Mouse (Mus musculus) heart, adult 2 months (tissue): ENCODE data around the gene Naa15. TPM values are rescaled to one million over a fixed set of nuclear protein-coding genes. Genes with fewer than 3 reads are reported as not detected.

Experiments used
- DNase-seq, 2 experiments: peaks; one replicate each; pipeline ENCODE4 v3.0.0; 2021
- H3K27ac ChIP-seq: fragments of 200-600 bp; 2 replicates; pipeline ENCODE4 v1.8.1; 2022
- H3K27me3 ChIP-seq: fragments of 200-500 bp; 2 replicates; pipeline ENCODE4 v1.6.1; 2012; ENCODE audit warnings: mild to moderate bottlenecking, low read length, inconsistent platforms, mixed read lengths; ENCODE audit not compliant: control insufficient read depth, insufficient read depth
- H3K36me3 ChIP-seq: fragments of 200-500 bp; 2 replicates; pipeline ENCODE4 v1.6.1; 2012; ENCODE audit warnings: low read length, inconsistent platforms; ENCODE audit not compliant: control insufficient read depth, insufficient read depth
- H3K4me1 ChIP-seq: fragments of 200-500 bp; 2 replicates; pipeline ENCODE4 v1.6.1; 2011; ENCODE audit warnings: low read length; ENCODE audit not compliant: control insufficient read depth, insufficient read depth
- H3K4me3 ChIP-seq: fragments of 200-600 bp; 2 replicates; pipeline ENCODE4 v1.8.1; 2022
- H3K79me2 ChIP-seq: fragments of 200-500 bp; replicated peaks from 2 replicates; pipeline ENCODE4 v1.6.1; 2012; ENCODE audit warnings: mild to moderate bottlenecking, inconsistent platforms, low read length, moderate library complexity, mixed read lengths; ENCODE audit not compliant: control insufficient read depth, insufficient read depth
- H3K9ac ChIP-seq: fragments of 200-500 bp; 2 replicates; pipeline ENCODE4 v1.6.1; 2012; ENCODE audit warnings: low read depth, mild to moderate bottlenecking, control low read depth, inconsistent platforms, low read length, mixed read lengths
- CTCF ChIP-seq: fragments of 200-600 bp; IDR thresholded peaks from 2 replicates; pipeline ENCODE4 v1.8.1; 2022; ENCODE audit warnings: antibody characterized with exemption, mild to moderate bottlenecking, moderate library complexity
- EP300 ChIP-seq: fragments of 200-500 bp; IDR thresholded peaks from 2 replicates; pipeline ENCODE4 v1.6.1; 2011; ENCODE audit warnings: low read depth, low read length, control low read depth; ENCODE audit not compliant: insufficient read depth
- POLR2A ChIP-seq: fragments of 200-500 bp; IDR thresholded peaks from 2 replicates; pipeline ENCODE4 v1.6.1; 2011; ENCODE audit warnings: mild to moderate bottlenecking, low read depth, low read length, control low read depth; ENCODE audit not compliant: insufficient read depth
- WGBS: fragments of 180-500 bp; shearing (Covaris S2); methylation state at CpG from one replicate; pipeline ENCODE4 v1.1.7; 2018; 5-methylcytosine and 5-hydroxymethylcytosine counted together
- intact Hi-C: fragments of 180-260 bp; cut with DNase I; formaldehyde crosslinking; loops from one replicate; pipeline ENCODE4 v1.15.1; 2025
- polyA plus RNA-seq: library from polyadenylated mRNA; depleted of rRNA; stranded (reverse); fragments of >200 nt; gene quantifications from 2 replicates; pipeline ENCODE4 v1.2.3, GENCODE M21; 2012; rRNA removed
- total RNA-seq, 2 experiments: library from RNA; stranded (reverse); gene quantifications; 2 replicates each; pipeline ENCODE4 v1.2.3; 2021

The Naa15 gene
- total and polyA plus RNA-seq, 3 experiments: 4.9 to 55.0 (median 45.9) TPM

GRCm38 (mm10) chr3:51525186-51525785 is 110.3 kb downstream of the Naa15 start:
- peaks cover 5% of the 10 kb centered on the region; the same call in 1 of the 2 replicates for H3K36me3 ChIP-seq
- no peaks in the 10 kb centered on the region for H3K27me3 ChIP-seq
- no peaks in the 10 kb centered on the region for H3K4me1 ChIP-seq
- TF ChIP-seq EP300 (no peak), CTCF (no peak), POLR2A (no peak)
- no peak overlapping the region for H3K27ac ChIP-seq
- H3K79me2 ChIP-seq: no peaks in the 10 kb centered on the region
- 90% methylated on average over 16 of the region's 16 CpGs for WGBS
- intact Hi-C loops: no loop called here
- H3K9ac ChIP-seq: no peak overlapping the region
- no peak overlapping the region for H3K4me3 ChIP-seq
- DNase-seq: no peak

Other genes with a start within 250 kb of the Naa15 start
- gene Noct, start 190.7 kb upstream of the Naa15 start, total RNA-seq: 10 to 100 TPM; 39.4 to 45.1 TPM
- gene Noct, start 190.7 kb upstream of the Naa15 start, polyA plus RNA-seq: 23.2 and 28.9 TPM in 2 replicates
- 10 to 100 TPM; 55.7 to 56.9 TPM for gene Elf2, start 74.5 kb upstream of the Naa15 start, total RNA-seq
- gene Elf2, start 74.5 kb upstream of the Naa15 start, polyA plus RNA-seq: 25.6 and 38.1 TPM in 2 replicates
- gene Mgarp, start 18.4 kb upstream of the Naa15 start, total RNA-seq: under 1 TPM in 1 of 2 experiments, not detected in 1; 0.70 TPM
- 0.12 and 0.41 TPM in 2 replicates for gene Mgarp, start 18.4 kb upstream of the Naa15 start, polyA plus RNA-seq
- gene Ndufc1, start 6.2 kb upstream of the Naa15 start, total RNA-seq: 1,000 to 10,000 TPM; 1,555 to 1,819 TPM
- gene Ndufc1, start 6.2 kb upstream of the Naa15 start, polyA plus RNA-seq: 526 and 770 TPM in 2 replicates
- 10 to 100 TPM in 1 of 2 experiments, 1 to 10 TPM in 1; 9.2 to 10.7 TPM for gene Rab33b, start 68.8 kb downstream of the Naa15 start, total RNA-seq
- gene Rab33b, start 68.8 kb downstream of the Naa15 start, polyA plus RNA-seq: 3.9 and 7.1 TPM in 2 replicates
- gene Setd7, start 145.7 kb downstream of the Naa15 start, total RNA-seq: 10 to 100 TPM; 51.0 to 68.2 TPM
- gene Setd7, start 145.7 kb downstream of the Naa15 start, polyA plus RNA-seq: 21.6 and 36.6 TPM in 2 replicates
- under 1 TPM; 0.43 to 0.60 TPM for gene Mgst2, start 245.2 kb downstream of the Naa15 start, total RNA-seq
- gene Mgst2, start 245.2 kb downstream of the Naa15 start, polyA plus RNA-seq: 0.06 and 1.4 TPM in 2 replicates